Mouse (Mus musculus) C2C12 (cell line): ENCODE data around the gene Olfr312. TPM values are rescaled to one million over a fixed set of nuclear protein-coding genes. Genes with fewer than 3 reads are reported as not detected.
"Not testable (repeated sequence)": the region's sequence is repeated elsewhere in the genome, so short reads cannot be mapped to it uniquely, and the experiment has no call there.

Experiments used
- H3K27me3 ChIP-seq: one replicate; pipeline ENCODE4 v1.6.1; 2011; ENCODE audit not compliant: control insufficient read depth, insufficient read depth, insufficient read length
- H3K36me3 ChIP-seq: one replicate; pipeline ENCODE4 v1.6.1; 2011; ENCODE audit not compliant: control insufficient read depth, insufficient read depth
- H3K4me3 ChIP-seq: one replicate; pipeline ENCODE4 v1.5.1; 2011; ENCODE audit warnings: mild to moderate bottlenecking, control low read depth; ENCODE audit not compliant: poor library complexity, insufficient read depth, severe bottlenecking
- H3K79me2 ChIP-seq: one replicate; pipeline ENCODE4 v1.6.1; 2011; ENCODE audit not compliant: control insufficient read depth, insufficient read depth
- H3K79me3 ChIP-seq: one replicate; pipeline ENCODE4 v1.6.1; 2011; ENCODE audit warnings: low read depth, control low read depth
- H3ac ChIP-seq: one replicate; pipeline ENCODE3; 2011; ENCODE audit warnings: low read depth; ENCODE audit not compliant: control insufficient read depth, insufficient read length
- CEBPB ChIP-seq: IDR thresholded peaks from one replicate; pipeline ENCODE4 v1.6.1; 2011; ENCODE audit warnings: low read depth, mild to moderate bottlenecking, control low read depth, moderate library complexity
- CTCF ChIP-seq: IDR thresholded peaks from one replicate; pipeline ENCODE4 v1.5.1; 2011; ENCODE audit not compliant: control insufficient read depth, insufficient read depth, insufficient read length
- FOSL1 ChIP-seq: IDR thresholded peaks from one replicate; pipeline ENCODE4 v1.8.0; 2011; ENCODE audit warnings: mild to moderate bottlenecking, low read length; ENCODE audit not compliant: poor library complexity, insufficient read depth, severe bottlenecking
- MAX ChIP-seq: IDR thresholded peaks from one replicate; pipeline ENCODE4 v1.6.1; 2011; ENCODE audit warnings: mild to moderate bottlenecking, control low read depth
- MYOD1 ChIP-seq: IDR thresholded peaks from one replicate; pipeline ENCODE4 v1.6.1; 2011; ENCODE audit warnings: low read depth; ENCODE audit not compliant: control insufficient read depth, insufficient read length
- MYOG ChIP-seq: IDR thresholded peaks from one replicate; pipeline ENCODE4 v1.6.1; 2011; ENCODE audit not compliant: control insufficient read depth, insufficient read length; ENCODE audit errors: extremely low read depth
- USF1 ChIP-seq: IDR thresholded peaks from one replicate; pipeline ENCODE4 v1.6.1; 2011; ENCODE audit warnings: low read depth, mild to moderate bottlenecking, control low read depth, moderate library complexity
- long read RNA-seq, 2 experiments: library from polyadenylated mRNA; unstranded; transcript quantifications; one replicate each; pipeline ENCODE4 v2.0.0; 2019 to 2020
- polyA plus RNA-seq: library from polyadenylated mRNA; unstranded; fragments of >200 nt; fragmentation: generic; extraction: Trizol; gene quantifications from one replicate; pipeline ENCODE4 v1.2.1, GENCODE M21; 2012; ENCODE audit warnings: missing spikeins

Gene Olfr312
- not detected for polyA plus RNA-seq
- long read RNA-seq, experiment 1: 0 reads
- long read RNA-seq, experiment 2: 0 reads

DNA sequence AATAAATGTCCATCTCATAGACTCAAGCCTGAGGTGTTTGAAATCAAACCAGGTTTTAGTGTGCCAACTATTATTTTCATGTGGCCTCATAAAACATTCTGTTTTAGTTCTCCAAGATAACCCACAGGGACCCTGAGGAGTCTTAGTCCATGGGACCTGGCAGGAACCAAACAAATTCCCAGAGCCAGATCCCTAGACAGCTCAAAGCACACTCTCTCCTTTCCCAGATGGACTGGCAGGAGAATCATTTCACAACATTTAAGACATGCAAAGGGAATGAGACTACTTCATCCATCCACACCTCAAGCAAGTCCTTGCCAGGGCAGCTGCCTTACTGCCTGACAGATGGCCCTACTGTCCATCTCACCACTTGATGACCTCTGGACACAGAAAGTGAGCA is at the start of gene Olfr312:
Gene Olfr312, plus strand, starts transcription at position 301 of the 400 bp plus-strand sequence.
- H3K4me3 ChIP-seq, H3K27me3 ChIP-seq, H3K36me3 ChIP-seq, H3K79me2 ChIP-seq, H3K79me3 ChIP-seq, H3ac ChIP-seq: not testable (repeated sequence)

DNA sequence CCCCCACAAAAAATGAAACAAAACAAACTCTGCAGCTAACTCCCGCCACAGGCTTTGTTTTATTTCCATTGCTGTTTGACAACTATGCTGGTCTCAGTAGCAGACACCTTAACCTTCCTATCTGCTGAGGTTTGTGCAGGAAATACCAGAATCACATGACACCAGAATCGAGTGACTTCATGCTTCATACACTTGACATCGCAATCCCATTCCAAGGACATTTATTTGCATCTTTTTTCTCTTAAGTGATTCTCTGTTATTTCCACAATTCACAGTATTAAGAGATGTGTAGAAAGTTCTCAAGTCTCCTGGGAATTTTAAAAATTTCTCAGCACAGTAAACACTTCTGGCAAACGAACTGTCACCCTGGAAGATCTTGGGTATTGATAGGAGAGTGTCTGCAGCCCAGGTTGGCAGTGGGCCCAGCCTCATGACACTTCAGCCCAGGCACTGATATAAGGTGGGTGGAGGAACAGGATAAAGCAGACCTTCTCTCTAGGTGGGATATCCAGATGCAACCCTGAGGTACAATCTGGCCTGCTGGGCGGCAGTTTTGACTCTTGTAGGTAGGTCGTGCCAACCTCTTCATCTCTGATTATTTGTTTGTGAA is 46.5 kb upstream of the Olfr312 start, which contains the start of gene Olfr314:
Gene Olfr314, plus strand, starts transcription at position 473 of the 610 bp plus-strand sequence.
- H3K4me3 ChIP-seq: no peak within 1 kb of the TSS
- H3K27me3 ChIP-seq: peaks cover 8% of the 10 kb centered on the region
- H3K36me3 ChIP-seq: no peaks in the 10 kb centered on the region
- no peak within 1 kb of the TSS for H3ac ChIP-seq
- TF ChIP-seq USF1 (no peak), CTCF (no peak), CEBPB (no peak), MYOG (no peak), MYOD1 (no peak), MAX (no peak)
- no peaks in the 10 kb centered on the region for H3K79me2 ChIP-seq
- H3K79me3 ChIP-seq: no peaks in the 10 kb centered on the region

DNA sequence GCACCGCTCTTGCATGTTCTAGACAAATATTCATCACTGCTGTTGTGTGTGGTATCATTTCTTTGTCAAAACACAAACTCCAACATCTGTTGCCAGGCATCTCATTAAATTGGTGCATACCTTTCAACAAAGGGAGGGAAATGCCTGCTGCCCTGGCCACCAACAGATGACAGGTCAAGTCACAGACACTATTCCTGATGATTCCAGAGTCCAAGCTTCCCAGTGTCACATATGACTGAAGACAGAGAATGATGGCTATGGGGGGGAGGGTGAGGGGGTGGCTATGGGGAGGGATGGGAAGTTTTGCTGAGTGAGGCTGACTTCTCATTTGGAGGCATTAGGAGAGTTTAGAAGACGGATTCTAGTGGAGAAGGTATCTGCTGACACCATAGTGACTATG is 44.9 kb upstream of the Olfr312 start:
- TF ChIP-seq MYOG: no peak
- no peak for TF ChIP-seq MYOD1
- TF ChIP-seq FOSL1: no peak
- Histone ChIP-seq H3K79me2 (no peaks in the 10 kb centered on the region), H3K27me3 (no peaks in the 10 kb centered on the region), H3ac (no peak overlapping the region), H3K4me3 (no peak overlapping the region), H3K36me3 (no peaks in the 10 kb centered on the region), H3K79me3 (no peaks in the 10 kb centered on the region)

DNA sequence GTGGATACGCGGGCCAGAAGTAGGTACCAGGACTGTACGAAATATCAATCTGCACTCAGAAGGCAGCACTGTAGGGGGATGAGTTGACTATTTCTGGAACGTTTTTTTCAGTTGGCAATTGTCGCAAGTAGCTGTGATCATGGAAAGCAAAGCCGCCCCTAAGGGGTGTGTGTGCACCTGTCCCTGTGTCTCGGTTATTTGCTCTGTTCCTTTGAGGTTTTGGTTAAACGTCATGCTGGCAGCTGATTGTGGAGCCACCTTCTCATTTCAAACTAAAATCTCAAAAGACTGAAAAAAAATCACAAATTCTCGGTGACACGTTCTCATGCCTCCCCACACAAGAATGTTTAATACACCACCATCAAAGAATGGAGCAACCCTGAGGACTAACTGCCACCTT is 41.4 kb upstream of the Olfr312 start:
- H3ac ChIP-seq: no peak overlapping the region
- no peaks in the 10 kb centered on the region for H3K36me3 ChIP-seq
- no peak overlapping the region for H3K4me3 ChIP-seq
- TF ChIP-seq CTCF: no peak
- no peak for TF ChIP-seq MAX
- no peak for TF ChIP-seq MYOD1
- TF ChIP-seq MYOG: no peak
- TF ChIP-seq CEBPB: no peak
- TF ChIP-seq USF1: no peak
- no peak for TF ChIP-seq FOSL1
- no peaks in the 10 kb centered on the region for H3K79me2 ChIP-seq
- no peaks in the 10 kb centered on the region for H3K27me3 ChIP-seq
- no peaks in the 10 kb centered on the region for H3K79me3 ChIP-seq

DNA sequence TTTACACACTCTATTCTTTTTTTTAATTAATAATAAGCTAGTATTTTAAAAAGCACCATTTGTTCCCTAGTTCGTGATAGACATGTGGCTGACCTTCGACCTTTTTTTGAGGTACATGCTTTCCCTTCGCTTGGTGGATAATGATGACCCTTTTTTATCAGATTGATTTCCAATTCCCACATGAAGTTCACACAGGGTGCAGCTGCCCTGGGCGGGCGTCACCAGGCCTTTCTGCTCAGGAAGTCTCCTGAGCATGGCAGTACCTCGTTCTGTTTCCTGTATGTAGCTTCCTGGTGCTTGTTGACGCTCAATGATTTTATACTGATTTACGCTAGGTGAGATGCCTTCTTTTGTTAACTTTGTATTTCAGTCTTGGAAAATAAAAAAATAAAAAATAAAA is 40.7 kb upstream of the Olfr312 start:
- H3K36me3 ChIP-seq: no peaks in the 10 kb centered on the region
- H3K27me3 ChIP-seq: no peaks in the 10 kb centered on the region
- TF ChIP-seq MYOG: no peak
- TF ChIP-seq MAX: no peak
- TF ChIP-seq MYOD1: no peak
- no peak for TF ChIP-seq CEBPB
- no peak for TF ChIP-seq USF1
- TF ChIP-seq FOSL1: no peak
- TF ChIP-seq CTCF: no peak
- H3K79me2 ChIP-seq: no peaks in the 10 kb centered on the region
- H3K79me3 ChIP-seq: no peaks in the 10 kb centered on the region
- H3K4me3 ChIP-seq: no peak overlapping the region
- H3ac ChIP-seq: no peak overlapping the region

DNA sequence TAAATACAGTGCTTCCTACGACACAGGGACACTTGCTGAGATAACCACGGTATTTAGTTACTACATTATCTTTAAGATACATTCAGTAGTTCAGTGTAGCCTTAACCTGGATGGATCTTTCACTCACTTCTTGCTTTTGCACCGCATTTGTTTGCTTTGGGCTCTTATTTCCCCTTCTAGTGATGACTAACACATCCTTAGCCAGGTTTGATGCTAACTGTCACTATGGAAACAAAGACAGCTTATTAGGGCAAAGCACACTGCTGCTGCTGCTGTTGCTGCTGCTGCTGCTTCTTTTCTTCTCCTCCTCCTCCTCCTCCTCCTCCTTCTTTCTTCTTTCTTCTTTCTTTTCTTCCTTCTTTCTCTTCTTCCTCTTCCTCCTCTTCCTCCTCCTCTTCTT is 39.5 kb upstream of the Olfr312 start:
- no peaks in the 10 kb centered on the region for H3K27me3 ChIP-seq
- no peaks in the 10 kb centered on the region for H3K36me3 ChIP-seq
- no peaks in the 10 kb centered on the region for H3K79me3 ChIP-seq
- TF ChIP-seq MYOD1: no peak
- no peak for TF ChIP-seq MYOG
- no peak overlapping the region for H3ac ChIP-seq
- H3K4me3 ChIP-seq: no peak overlapping the region
- H3K79me2 ChIP-seq: no peaks in the 10 kb centered on the region
